Mouse (Mus musculus) heart, embryonic 15.5 days (tissue): ENCODE measurements around the gene Gpr152. TPM values are rescaled to one million over a fixed set of nuclear protein-coding genes. Genes with fewer than 3 reads are reported as not detected.

Source experiments
- ATAC-seq: fragments of 200-750 bp; cut with Nextera tagmentation; replicated peaks from 2 replicates; pipeline ENCODE4 v1.8.0; 2017; ENCODE audit warnings: low read depth, moderate TSS enrichment; ENCODE audit not compliant: insufficient number of reproducible peaks, insufficient read depth, low FRiP score
- H3K27ac ChIP-seq: fragments of 300-500 bp; sonication (generic); 2 replicates; pipeline ENCODE4 v1.5.1; 2015; ENCODE audit warnings: mild to moderate bottlenecking, inconsistent platforms
- H3K27me3 ChIP-seq: fragments of 300-500 bp; sonication (generic); 2 replicates; pipeline ENCODE4 v1.6.1; 2015; ENCODE audit warnings: inconsistent platforms
- H3K36me3 ChIP-seq: fragments of 300-500 bp; sonication (generic); 2 replicates; pipeline ENCODE4 v1.6.1; 2015; ENCODE audit warnings: mild to moderate bottlenecking, inconsistent platforms
- H3K4me1 ChIP-seq: fragments of 300-500 bp; sonication (generic); replicated peaks from 2 replicates; pipeline ENCODE4 v1.6.1; 2015; ENCODE audit warnings: inconsistent platforms
- H3K4me2 ChIP-seq: fragments of 300-500 bp; sonication (generic); 2 replicates; pipeline ENCODE4 v1.6.1; 2015; ENCODE audit warnings: inconsistent platforms, mild to moderate bottlenecking, moderate library complexity
- H3K4me3 ChIP-seq: fragments of 300-500 bp; sonication (generic); 2 replicates; pipeline ENCODE4 v1.5.1; 2015; ENCODE audit warnings: mild to moderate bottlenecking, inconsistent platforms
- H3K9ac ChIP-seq: fragments of 300-500 bp; sonication (generic); 2 replicates; pipeline ENCODE4 v1.6.1; 2015; ENCODE audit warnings: mild to moderate bottlenecking, inconsistent platforms
- H3K9me3 ChIP-seq: fragments of 300-500 bp; sonication (generic); replicated peaks from 2 replicates; pipeline ENCODE4 v1.6.1; 2016; ENCODE audit warnings: inconsistent platforms
- WGBS: fragments of 180-500 bp; shearing (Covaris S2); methylation state at CpG from one replicate; pipeline ENCODE4 v1.1.7; 2015; ENCODE audit warnings: mixed read lengths; 5-methylcytosine and 5-hydroxymethylcytosine counted together
- polyA plus RNA-seq: library from polyadenylated mRNA; unstranded; fragments of >200 nt; fragmentation: Nextera tagmentation; extraction: Ambion mirVana; gene quantifications from 2 replicates; pipeline ENCODE4 v1.2.1, GENCODE M21; 2015

The Gpr152 gene
- polyA plus RNA-seq, 1 experiment from 2014 or later = not detected

DNA sequence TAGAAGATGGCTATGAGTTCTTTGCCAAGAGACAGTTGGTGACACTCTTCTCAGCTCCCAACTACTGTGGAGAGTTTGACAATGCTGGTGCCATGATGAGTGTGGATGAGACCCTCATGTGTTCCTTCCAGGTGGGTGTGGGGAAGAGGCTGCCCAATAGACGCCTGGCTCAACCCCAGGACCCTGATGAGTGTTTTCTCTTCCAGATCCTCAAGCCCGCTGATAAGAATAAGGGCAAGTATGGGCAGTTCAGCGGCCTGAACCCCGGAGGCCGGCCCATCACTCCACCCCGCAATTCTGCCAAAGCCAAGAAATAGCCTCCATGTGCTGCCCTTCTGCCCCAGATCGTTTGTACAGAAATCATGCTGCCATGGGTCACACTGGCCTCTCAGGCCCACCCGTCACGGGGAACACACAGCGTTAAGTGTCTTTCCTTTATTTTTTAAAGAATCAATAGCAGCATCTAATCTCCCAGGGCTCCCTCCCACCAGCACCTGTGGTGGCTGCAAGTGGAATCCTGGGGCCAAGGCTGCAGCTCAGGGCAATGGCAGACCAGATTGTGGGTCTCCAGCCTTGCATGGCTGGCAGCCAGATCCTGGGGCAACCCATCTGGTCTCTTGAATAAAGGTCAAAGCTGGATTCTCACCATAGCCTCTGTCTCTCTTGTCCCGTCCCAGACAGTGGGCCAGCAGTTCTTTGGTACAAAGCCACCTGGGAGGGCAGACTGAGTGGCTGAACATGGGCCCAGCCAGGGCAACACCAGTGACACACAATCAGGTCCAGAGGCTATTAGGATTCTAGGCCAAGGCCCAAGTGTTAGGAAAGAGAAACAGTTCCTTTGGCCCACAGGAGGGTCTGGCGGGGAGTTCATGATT is 55.4 kb downstream of the Gpr152 start:
- peaks cover 50% of the 10 kb centered on the region for H3K4me1 ChIP-seq
- no peaks in the 10 kb centered on the region for H3K27me3 ChIP-seq
- H3K27ac ChIP-seq = no peak overlapping the region; the same call in 1 of the 2 replicates
- 67% methylated on average over 12 of the region's 12 CpGs for WGBS
- no peaks in the 10 kb centered on the region for H3K9me3 ChIP-seq
- H3K4me2 ChIP-seq = no peak overlapping the region
- no peak overlapping the region for H3K9ac ChIP-seq
- peaks cover 48% of the 10 kb centered on the region for H3K36me3 ChIP-seq
- ATAC-seq = no peak
- H3K4me3 ChIP-seq = no peak overlapping the region

Other genes with a start within 250 kb of the Gpr152 start
- 24.9 and 39.6 TPM in 2 replicates for gene Tcirg1, start 232.7 kb upstream of the Gpr152 start, polyA plus RNA-seq
- gene Ndufs8, start 227.0 kb upstream of the Gpr152 start, polyA plus RNA-seq = 371 and 387 TPM in 2 replicates
- 1.6 and 4.0 TPM in 2 replicates for gene Aldh3b1, start 210.0 kb upstream of the Gpr152 start, polyA plus RNA-seq
- gene Unc93b1, start 204.6 kb upstream of the Gpr152 start, polyA plus RNA-seq = 15.0 and 21.8 TPM in 2 replicates
- not detected in 2 replicates for gene Aldh3b3, start 181.1 kb upstream of the Gpr152 start, polyA plus RNA-seq
- 0.16 and 1.2 TPM in 2 replicates for gene Aldh3b2, start 167.5 kb upstream of the Gpr152 start, polyA plus RNA-seq
- 11.3 and 12.9 TPM in 2 replicates for gene Acy3, start 153.2 kb upstream of the Gpr152 start, polyA plus RNA-seq
- not detected in 2 replicates for gene Tbx10, start 147.0 kb upstream of the Gpr152 start, polyA plus RNA-seq
- gene Nudt8, start 139.2 kb upstream of the Gpr152 start, polyA plus RNA-seq = 53.0 and 55.9 TPM in 2 replicates
- 4.5 and 5.4 TPM in 2 replicates for gene Gm49405, start 139.2 kb upstream of the Gpr152 start, polyA plus RNA-seq
- gene Doc2g, start 136.5 kb upstream of the Gpr152 start, polyA plus RNA-seq = 72.2 and 80.1 TPM in 2 replicates
- 513 and 534 TPM in 2 replicates for gene Ndufv1, start 127.0 kb upstream of the Gpr152 start, polyA plus RNA-seq
- 387 and 406 TPM in 2 replicates for gene Gstp1, start 101.8 kb upstream of the Gpr152 start, polyA plus RNA-seq
- gene Gstp2, start 93.8 kb upstream of the Gpr152 start, polyA plus RNA-seq = 9.2 and 11.1 TPM in 2 replicates
- gene Gstp3, start 80.2 kb upstream of the Gpr152 start, polyA plus RNA-seq = 0.30 and 0.93 TPM in 2 replicates
- gene Cabp2, start 58.2 kb upstream of the Gpr152 start, polyA plus RNA-seq = not detected in 2 replicates
- gene Cdk2ap2, start 42.6 kb upstream of the Gpr152 start, polyA plus RNA-seq = 63.6 and 81.7 TPM in 2 replicates
- 17.2 and 26.5 TPM in 2 replicates for gene Pitpnm1, start 39.8 kb upstream of the Gpr152 start, polyA plus RNA-seq
- 78.1 and 92.5 TPM in 2 replicates for gene Aip, start 13.9 kb upstream of the Gpr152 start, polyA plus RNA-seq
- gene Cabp4, start 4.2 kb downstream of the Gpr152 start, polyA plus RNA-seq = not detected in 2 replicates
- 114 and 137 TPM in 2 replicates for gene Coro1b, start 8.8 kb downstream of the Gpr152 start, polyA plus RNA-seq
- gene Ptprcap, start 13.8 kb downstream of the Gpr152 start, polyA plus RNA-seq = 3.6 and 33.8 TPM in 2 replicates
- gene Rps6kb2, start 23.6 kb downstream of the Gpr152 start, polyA plus RNA-seq = 42.2 and 46.1 TPM in 2 replicates
- 12.3 TPM in 2 replicates for gene Carns1, start 35.7 kb downstream of the Gpr152 start, polyA plus RNA-seq
- 3.0 and 14.9 TPM in 2 replicates for gene Tbc1d10c, start 51.5 kb downstream of the Gpr152 start, polyA plus RNA-seq
- 666 and 734 TPM in 2 replicates for gene Ppp1ca, start 52.3 kb downstream of the Gpr152 start, polyA plus RNA-seq
- 17.3 and 24.1 TPM in 2 replicates for gene Rad9a, start 61.9 kb downstream of the Gpr152 start, polyA plus RNA-seq
- gene Clcf1, start 74.5 kb downstream of the Gpr152 start, polyA plus RNA-seq = 0.96 and 1.9 TPM in 2 replicates
- gene AC109138.7, start 74.6 kb downstream of the Gpr152 start, polyA plus RNA-seq = not detected in 2 replicates
- 17.1 and 24.1 TPM in 2 replicates for gene Pold4, start 92.1 kb downstream of the Gpr152 start, polyA plus RNA-seq
- 6.0 and 10.7 TPM in 2 replicates for gene Ssh3, start 129.4 kb downstream of the Gpr152 start, polyA plus RNA-seq
- gene Ankrd13d, start 143.3 kb downstream of the Gpr152 start, polyA plus RNA-seq = 1.1 and 2.7 TPM in 2 replicates
- 9.8 and 18.2 TPM in 2 replicates for gene Grk2, start 166.4 kb downstream of the Gpr152 start, polyA plus RNA-seq